Mouse (Mus musculus): Measurements from ENCODE around the gene Fbf1. TPM values are rescaled to one million over a fixed set of nuclear protein-coding genes. Genes with fewer than 3 reads are reported as not detected.

Gene Fbf1
- polyA plus RNA-seq, 1 experiment from 2014 or later = 78.4 TPM

- Histone ChIP-seq H3K4me3 (no peak overlapping the region), H3K9ac (no peak overlapping the region), H3K27me3 (replicated peaks) (no peaks in the 10 kb centered on the region), H3K27ac (no peak overlapping the region), H3K36me3 (replicated peaks) (peaks cover 67% of the 10 kb centered on the region), H3K4me1 (no peaks in the 10 kb centered on the region), H3K4me2 (no peak overlapping the region), H3K9me3 (no peaks in the 10 kb centered on the region)
- 80% methylated on average over 7 of the region's 7 CpGs for WGBS
- ATAC-seq (replicated peaks) = no peak
Measured at GRCm38 (mm10) chr11:116176010-116176409, 8.0 kb upstream of the Fbf1 start.

GRCm38 (mm10) chr11:116174775-116175448 is 6.9 kb upstream of the Fbf1 start:
- no peak overlapping the region for H3K4me2 ChIP-seq
- no peaks in the 10 kb centered on the region for H3K9me3 ChIP-seq
- H3K4me3 ChIP-seq = no peak overlapping the region
- no peak for ATAC-seq (replicated peaks)
- H3K27ac ChIP-seq = no peak overlapping the region
- H3K27me3 ChIP-seq (replicated peaks) = no peaks in the 10 kb centered on the region
- 92% methylated on average over 22 of the region's 22 CpGs for WGBS
- H3K4me1 ChIP-seq = no peaks in the 10 kb centered on the region
- H3K9ac ChIP-seq = no peak overlapping the region
- H3K36me3 ChIP-seq (replicated peaks) = peaks cover 67% of the 10 kb centered on the region

GRCm38 (mm10) chr11:116171959-116172358 is 4.0 kb upstream of the Fbf1 start:
- 79% methylated on average over 2 of the region's 2 CpGs for WGBS
- H3K36me3 ChIP-seq (replicated peaks) = peaks cover 41% of the 10 kb centered on the region
- H3K9me3 ChIP-seq = no peaks in the 10 kb centered on the region
- peaks cover 10% of the 10 kb centered on the region for H3K4me1 ChIP-seq
- ATAC-seq (replicated peaks) = no peak
- H3K27me3 ChIP-seq (replicated peaks) = no peaks in the 10 kb centered on the region
- H3K4me2 ChIP-seq = no peak overlapping the region
- H3K9ac ChIP-seq = no peak overlapping the region
- no peak overlapping the region for H3K4me3 ChIP-seq
- no peak overlapping the region for H3K27ac ChIP-seq

GRCm38 (mm10) chr11:116170003-116170800 is 2.2 kb upstream of the Fbf1 start:
- Histone ChIP-seq H3K27me3 (replicated peaks) (no peaks in the 10 kb centered on the region), H3K27ac (no peak overlapping the region), H3K4me2 (no peak overlapping the region), H3K4me1 (peaks cover 23% of the 10 kb centered on the region), H3K9me3 (no peaks in the 10 kb centered on the region), H3K4me3 (no peak overlapping the region), H3K9ac (no peak overlapping the region), H3K36me3 (replicated peaks) (peaks cover 32% of the 10 kb centered on the region)
- WGBS = 85% methylated on average over 5 of the region's 5 CpGs
- no peak for ATAC-seq (replicated peaks)

GRCm38 (mm10) chr11:116169214-116169613 is 1.2 kb upstream of the Fbf1 start:
- 87% methylated on average over 3 of the region's 3 CpGs for WGBS
- Histone ChIP-seq H3K27ac (no peak overlapping the region), H3K36me3 (replicated peaks) (peaks cover 22% of the 10 kb centered on the region; the same call in 1 of the 2 replicates), H3K4me3 (no peak overlapping the region), H3K4me1 (peaks cover 23% of the 10 kb centered on the region), H3K4me2 (no peak overlapping the region), H3K9me3 (no peaks in the 10 kb centered on the region), H3K9ac (no peak overlapping the region), H3K27me3 (replicated peaks) (no peaks in the 10 kb centered on the region)
- ATAC-seq (replicated peaks) = no peak

GRCm38 (mm10) chr11:116167232-116167631 is 734 bp downstream of the Fbf1 start:
- Histone ChIP-seq H3K9me3 (no peaks in the 10 kb centered on the region), H3K4me3 (peak overlapping the region; percentile 85), H3K36me3 (replicated peaks) (peaks cover 7% of the 10 kb centered on the region; the same call in 1 of the 2 replicates), H3K4me1 (peaks cover 23% of the 10 kb centered on the region), H3K27ac (peak overlapping the region; percentile 95), H3K9ac (peak overlapping the region; percentile 80), H3K4me2 (peak overlapping the region; percentile 74), H3K27me3 (replicated peaks) (no peaks in the 10 kb centered on the region)
- WGBS = 7% methylated on average over 6 of the region's 6 CpGs
- ATAC-seq (replicated peaks) = peak; percentile 2; the same call in 1 of the 2 replicates

GRCm38 (mm10) chr11:116163002-116163401 is 5.0 kb downstream of the Fbf1 start:
- WGBS = 30% methylated on average over 9 of the region's 9 CpGs
- ATAC-seq (replicated peaks) = no peak
- no peak overlapping the region for H3K27ac ChIP-seq
- H3K4me3 ChIP-seq = no peak overlapping the region
- H3K9me3 ChIP-seq = no peaks in the 10 kb centered on the region
- no peaks in the 10 kb centered on the region for H3K27me3 ChIP-seq (replicated peaks)
- peaks cover 20% of the 10 kb centered on the region; the same call in 1 of the 2 replicates for H3K36me3 ChIP-seq (replicated peaks)
- H3K9ac ChIP-seq = no peak overlapping the region
- peaks cover 18% of the 10 kb centered on the region for H3K4me1 ChIP-seq
- no peak overlapping the region for H3K4me2 ChIP-seq

- Histone ChIP-seq H3K36me3 (replicated peaks) (peaks cover 28% of the 10 kb centered on the region; the same call in 1 of the 2 replicates), H3K9ac (no peak overlapping the region)
- ATAC-seq (replicated peaks) = 0 out of 2 replicates have a peak, but pooled peaks have one; percentile 56
Measured at GRCm38 (mm10) chr11:116162146-116162545, 5.8 kb downstream of the Fbf1 start.

GRCm38 (mm10) chr11:116161312-116161711 is 6.7 kb downstream of the Fbf1 start:
- H3K4me1 ChIP-seq = peaks cover 7% of the 10 kb centered on the region
- H3K27ac ChIP-seq = no peak overlapping the region
- no peak for ATAC-seq (replicated peaks)
- H3K9me3 ChIP-seq = no peaks in the 10 kb centered on the region
- H3K36me3 ChIP-seq (replicated peaks) = peaks cover 32% of the 10 kb centered on the region; the same call in 1 of the 2 replicates
- H3K27me3 ChIP-seq (replicated peaks) = no peaks in the 10 kb centered on the region
- no peak overlapping the region for H3K4me3 ChIP-seq
- no peak overlapping the region for H3K4me2 ChIP-seq
- 77% methylated on average over 12 of the region's 12 CpGs for WGBS
- no peak overlapping the region for H3K9ac ChIP-seq

More at GRCm38 (mm10) chr11:116162146-116162545, 5.8 kb downstream of the Fbf1 start:
- H3K4me3 ChIP-seq = no peak overlapping the region
- 63% methylated on average over 10 of the region's 10 CpGs for WGBS
- no peaks in the 10 kb centered on the region for H3K9me3 ChIP-seq
- no peaks in the 10 kb centered on the region for H3K27me3 ChIP-seq (replicated peaks)
- H3K4me1 ChIP-seq = peaks cover 15% of the 10 kb centered on the region
- H3K4me2 ChIP-seq = no peak overlapping the region
- H3K27ac ChIP-seq = no peak overlapping the region

GRCm38 (mm10) chr11:116150960-116151359 is 17.0 kb downstream of the Fbf1 start:
- no peaks in the 10 kb centered on the region for H3K9me3 ChIP-seq
- no peak overlapping the region for H3K4me3 ChIP-seq
- no peaks in the 10 kb centered on the region for H3K27me3 ChIP-seq (replicated peaks)
- peaks cover 67% of the 10 kb centered on the region for H3K36me3 ChIP-seq (replicated peaks)
- no peak overlapping the region for H3K9ac ChIP-seq
- no peaks in the 10 kb centered on the region for H3K4me1 ChIP-seq
- no peak overlapping the region for H3K4me2 ChIP-seq
- H3K27ac ChIP-seq = no peak overlapping the region
- WGBS = 83% methylated on average over 2 of the region's 2 CpGs
- ATAC-seq (replicated peaks) = no peak

- no peaks in the 10 kb centered on the region for H3K9me3 ChIP-seq
- 92% methylated on average over 6 of the region's 6 CpGs for WGBS
- no peak overlapping the region for H3K4me2 ChIP-seq
- H3K36me3 ChIP-seq (replicated peaks) = peaks cover 63% of the 10 kb centered on the region
- H3K4me1 ChIP-seq = no peaks in the 10 kb centered on the region
- no peaks in the 10 kb centered on the region for H3K27me3 ChIP-seq (replicated peaks)
- H3K9ac ChIP-seq = no peak overlapping the region
- H3K4me3 ChIP-seq = no peak overlapping the region
- no peak for ATAC-seq (replicated peaks)
- no peak overlapping the region for H3K27ac ChIP-seq
Measured at GRCm38 (mm10) chr11:116149341-116149740, 18.6 kb downstream of the Fbf1 start.

GRCm38 (mm10) chr11:116148761-116149221 is 19.2 kb downstream of the Fbf1 start:
- H3K9me3 ChIP-seq = no peaks in the 10 kb centered on the region
- H3K9ac ChIP-seq = no peak overlapping the region
- H3K4me1 ChIP-seq = no peaks in the 10 kb centered on the region
- peaks cover 64% of the 10 kb centered on the region for H3K36me3 ChIP-seq (replicated peaks)
- H3K27ac ChIP-seq = no peak overlapping the region
- no peaks in the 10 kb centered on the region for H3K27me3 ChIP-seq (replicated peaks)
- 69% methylated on average over 20 of the region's 20 CpGs for WGBS
- H3K4me3 ChIP-seq = no peak overlapping the region
- ATAC-seq (replicated peaks) = no peak
- H3K4me2 ChIP-seq = no peak overlapping the region

All from midbrain, embryonic 15.5 days (tissue).